8 mouse cellular contexts compared by ENCODE assay signal in genomic region chr7:27166614-27167474, GRCm38 (mm10). TPM values are rescaled to one million over a fixed set of nuclear protein-coding genes. Genes with fewer than 3 reads are reported as not detected.
A peak's percentile ranks its signal among the peaks of the same experiment; 100 is the strongest.
DNase-seq lines count a peak whose midpoint lies in the region; ATAC-seq and TF ChIP-seq lines count a peak whose summit lies in the region.

TSS of gene Egln2 (minus strand) at chr7:27166802.

- no peaks in the 10 kb centered on the region for H3K27me3 ChIP-seq in C2C12 (ENCODE audit: control insufficient read depth, insufficient read depth, insufficient read length)
- no peaks in the 10 kb centered on the region for H3K27me3 ChIP-seq in erythroblast, embryonic 14.5 days (ENCODE audit: control insufficient read depth)
- no peaks in the 10 kb centered on the region for H3K27me3 ChIP-seq in heart, embryonic 12.5 days (replicated peaks)
- no peaks in the 10 kb centered on the region for H3K27me3 ChIP-seq in kidney, postnatal 0 days (ENCODE audit: insufficient read depth, low read length)
- no peaks in the 10 kb centered on the region for H3K27me3 ChIP-seq in liver, embryonic 11.5 days (replicated peaks; ENCODE audit: control insufficient read depth, insufficient read depth, low read length)
- H3K27me3 ChIP-seq in stomach, embryonic 14.5 days (ENCODE audit: control insufficient read depth, insufficient read depth, low read length): no peaks in the 10 kb centered on the region

- peak within 1 kb of the TSS; percentile 90 for H3K9ac ChIP-seq in heart, embryonic 12.5 days
- H3K9ac ChIP-seq in kidney, postnatal 0 days (ENCODE audit: low read depth, low read length): peak within 1 kb of the TSS; percentile 69
- H3K9ac ChIP-seq in liver, embryonic 11.5 days (ENCODE audit: low read depth, low read length): peak within 1 kb of the TSS; percentile 90
- H3K9ac ChIP-seq in stomach, embryonic 14.5 days (replicated peaks; ENCODE audit: low read depth, low read length): peak within 1 kb of the TSS; percentile 76

- WGBS in heart, embryonic 12.5 days: 1% methylated on average over 47 of the region's 61 CpGs
- WGBS in kidney, postnatal 0 days: under 1% methylated on average over 47 of the region's 61 CpGs
- 1% methylated on average over 51 of the region's 61 CpGs for WGBS in liver, embryonic 11.5 days
- WGBS in stomach, embryonic 14.5 days: 1% methylated on average over 58 of the region's 61 CpGs

- peak; percentile 91 for ATAC-seq in heart, embryonic 12.5 days (ENCODE audit: insufficient number of reproducible peaks, low FRiP score)
- ATAC-seq in kidney, postnatal 0 days (replicated peaks; ENCODE audit: low FRiP score, low read depth): peak; percentile 79
- ATAC-seq in liver, embryonic 11.5 days (replicated peaks; ENCODE audit: low FRiP score): peak; percentile 83
- ATAC-seq in stomach, embryonic 14.5 days (ENCODE audit: insufficient number of reproducible peaks, insufficient read depth, low FRiP score, low read depth): peak; percentile 87

- H3K4me1 ChIP-seq in erythroblast, embryonic 14.5 days (ENCODE audit: control insufficient read depth): peaks cover 51% of the 10 kb centered on the region
- peaks cover 47% of the 10 kb centered on the region for H3K4me1 ChIP-seq in heart, embryonic 12.5 days (replicated peaks)
- peaks cover 27% of the 10 kb centered on the region; the same call in 1 of the 2 replicates for H3K4me1 ChIP-seq in kidney, postnatal 0 days (replicated peaks; ENCODE audit: insufficient read depth, low read length)
- peaks cover 35% of the 10 kb centered on the region for H3K4me1 ChIP-seq in liver, embryonic 11.5 days (replicated peaks; ENCODE audit: control insufficient read depth, insufficient read depth, low read length)
- H3K4me1 ChIP-seq in stomach, embryonic 14.5 days (ENCODE audit: control insufficient read depth, insufficient read depth, low read length): peaks cover 37% of the 10 kb centered on the region

- H3K79me2 ChIP-seq in C2C12 (ENCODE audit: control insufficient read depth, insufficient read depth): peaks cover 39% of the 10 kb centered on the region

- H3K4me3 ChIP-seq in C2C12 (ENCODE audit: insufficient read depth, poor library complexity, severe bottlenecking): peak within 1 kb of the TSS; percentile 69
- H3K4me3 ChIP-seq in erythroblast, embryonic 14.5 days (replicated peaks): peak within 1 kb of the TSS; percentile 86
- peak within 1 kb of the TSS; percentile 87 for H3K4me3 ChIP-seq in heart, embryonic 12.5 days
- peak within 1 kb of the TSS; percentile 62 for H3K4me3 ChIP-seq in kidney, postnatal 0 days (replicated peaks; ENCODE audit: low read depth, low read length)
- H3K4me3 ChIP-seq in liver, embryonic 11.5 days (ENCODE audit: low read depth, low read length): peak within 1 kb of the TSS; percentile 76
- H3K4me3 ChIP-seq in stomach, embryonic 14.5 days (ENCODE audit: low read depth, low read length): peak within 1 kb of the TSS; percentile 74

- peak within 1 kb of the TSS; percentile 84 for H3K4me2 ChIP-seq in heart, embryonic 12.5 days
- H3K4me2 ChIP-seq in kidney, postnatal 0 days (ENCODE audit: low read length): peak within 1 kb of the TSS; percentile 66
- H3K4me2 ChIP-seq in liver, embryonic 11.5 days: peak within 1 kb of the TSS; percentile 89
- peak within 1 kb of the TSS; percentile 88 for H3K4me2 ChIP-seq in stomach, embryonic 14.5 days (replicated peaks; ENCODE audit: low read depth, low read length)

- TF ChIP-seq CTCF in C2C12 (IDR thresholded peaks at IDR 0.05; ENCODE audit: control insufficient read depth, insufficient read depth, insufficient read length): no peak
- no peak for TF ChIP-seq CTCF in brain, embryonic 14.5 days (IDR thresholded peaks at IDR 0.05; ENCODE audit: borderline replicate concordance, extremely low read depth, insufficient read depth, insufficient read length)
- TF ChIP-seq CTCF in kidney, postnatal 0 days (IDR thresholded peaks at IDR 0.05; ENCODE audit: low read depth): no peak

- peaks cover 6% of the 10 kb centered on the region for H3K79me3 ChIP-seq in C2C12 (ENCODE audit: low read depth)

- no peak; the same call in 1 of the 2 replicates for TF ChIP-seq POLR2A in brain, embryonic 14.5 days (IDR thresholded peaks at IDR 0.05; ENCODE audit: borderline replicate concordance, extremely low read depth, insufficient read depth, insufficient read length, poor library complexity, severe bottlenecking)

- peak within 1 kb of the TSS; percentile 99 for H3K27ac ChIP-seq in heart, embryonic 12.5 days (ENCODE audit: poor library complexity, severe bottlenecking)
- H3K27ac ChIP-seq in kidney, postnatal 0 days: peak within 1 kb of the TSS; percentile 93
- peak within 1 kb of the TSS; percentile 93 for H3K27ac ChIP-seq in liver, embryonic 11.5 days (ENCODE audit: low read depth, low read length)
- peak within 1 kb of the TSS; percentile 97 for H3K27ac ChIP-seq in stomach, embryonic 14.5 days (ENCODE audit: low read length)

- peak; percentile 97 for DNase-seq in brain, embryonic 14.5 days (ENCODE audit: low read depth)
- peak; percentile 95 for DNase-seq in kidney, postnatal 0 days (ENCODE audit: low spot score)
- peak; percentile 98 for DNase-seq in liver, embryonic 11.5 days (ENCODE audit: low spot score)
- peak; percentile 98 for DNase-seq in naive thymus-derived CD4-positive, alpha-beta T cell, adult 2 months (ENCODE audit: low read depth)

- H3K36me3 ChIP-seq in C2C12 (ENCODE audit: control insufficient read depth, insufficient read depth): no peaks in the 10 kb centered on the region
- peaks cover 41% of the 10 kb centered on the region for H3K36me3 ChIP-seq in erythroblast, embryonic 14.5 days (ENCODE audit: control insufficient read depth)
- peaks cover 49% of the 10 kb centered on the region for H3K36me3 ChIP-seq in heart, embryonic 12.5 days
- H3K36me3 ChIP-seq in kidney, postnatal 0 days (ENCODE audit: insufficient read depth, low read length): peaks cover 11% of the 10 kb centered on the region; the same call in 1 of the 2 replicates
- H3K36me3 ChIP-seq in liver, embryonic 11.5 days (ENCODE audit: control insufficient read depth, insufficient read depth, low read length): peaks cover 13% of the 10 kb centered on the region
- peaks cover 24% of the 10 kb centered on the region for H3K36me3 ChIP-seq in stomach, embryonic 14.5 days (ENCODE audit: control insufficient read depth, insufficient read depth, low read length)

- H3ac ChIP-seq in C2C12 (ENCODE audit: control insufficient read depth, insufficient read length, low read depth): peak within 1 kb of the TSS; percentile 90

- H3K9me3 ChIP-seq in erythroblast, embryonic 14.5 days (ENCODE audit: control insufficient read depth, low read length): no peaks in the 10 kb centered on the region
- H3K9me3 ChIP-seq in heart, embryonic 12.5 days (replicated peaks): no peaks in the 10 kb centered on the region
- H3K9me3 ChIP-seq in kidney, postnatal 0 days (replicated peaks; ENCODE audit: low read length): no peaks in the 10 kb centered on the region
- no peaks in the 10 kb centered on the region for H3K9me3 ChIP-seq in liver, embryonic 11.5 days (ENCODE audit: control insufficient read depth, low read length)
- no peaks in the 10 kb centered on the region for H3K9me3 ChIP-seq in stomach, embryonic 14.5 days (ENCODE audit: control insufficient read depth, low read depth, low read length)

TF ChIP-seq in C2C12, 6 proteins besides CTCF, POLR2A, EP300 and RAD21:
- TF ChIP-seq FOSL1 (IDR thresholded peaks at IDR 0.05; ENCODE audit: insufficient read depth, low read length, poor library complexity, severe bottlenecking): no peak
- peak; percentile 84 for TF ChIP-seq USF1 (IDR thresholded peaks at IDR 0.05; ENCODE audit: low read depth)

RNA-seq across cellular contexts. Expression of gene Egln2, which starts in this region (rescaled TPM):
- 68.8 TPM for polyA plus RNA-seq in C2C12 (2012; fragmentation: generic; extraction: Trizol)
- polyA plus RNA-seq in brain, embryonic 14.5 days (2012; rRNA removed): 129 and 131 TPM in 2 replicates
- polyA plus RNA-seq in erythroblast, embryonic 14.5 days (2012): 4.2 and 5.2 TPM in 2 replicates
- polyA plus RNA-seq in heart, embryonic 12.5 days (2016; fragmentation: Nextera tagmentation; extraction: Ambion mirVana): 56.5 and 57.4 TPM in 2 replicates
- 64.4 and 65.4 TPM in 2 replicates for polyA plus RNA-seq in kidney, postnatal 0 days (2015; fragmentation: Nextera tagmentation; extraction: Ambion mirVana)
- polyA plus RNA-seq in liver, embryonic 11.5 days (2014; fragmentation: Nextera tagmentation; extraction: Ambion mirVana): 37.1 and 39.7 TPM in 2 replicates
- 39.0 and 42.5 TPM in 2 replicates for polyA plus RNA-seq in stomach, embryonic 14.5 days (2014; fragmentation: Nextera tagmentation; extraction: Ambion mirVana)

Comparison
In these comparisons a context has a peak if more than half of its experiments do, and no peak if none do; other contexts are left out.
1. Peak in every context shown above with its lines: DNase-seq, ATAC-seq, H3K4me3 ChIP-seq and H3K27ac ChIP-seq.